Mouse (Mus musculus): ENCODE results near the gene Mt4.

The Mt4 gene

DNA sequence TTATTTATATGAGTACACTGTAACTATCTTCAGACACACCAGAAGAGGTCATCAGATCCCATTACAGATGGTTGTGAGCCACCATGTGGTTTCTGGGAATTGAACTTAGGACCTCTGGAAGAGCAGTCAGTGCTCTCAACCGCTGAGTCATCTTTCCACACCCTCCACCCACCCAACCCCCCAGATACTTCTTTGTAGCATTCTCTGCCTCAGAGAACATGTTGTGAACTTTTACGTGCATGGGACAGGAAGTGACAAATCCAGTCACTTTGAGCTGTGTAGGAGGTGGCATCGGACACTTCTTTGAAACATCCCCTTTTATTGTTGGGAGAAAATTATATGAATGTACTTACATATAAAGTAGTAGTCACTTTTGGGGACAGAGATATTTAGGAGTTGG lies 2.4 kb upstream of the Mt4 start:
- DNase-seq (ENCODE audit: low read depth, low spot score) = peak; percentile 59

DNA sequence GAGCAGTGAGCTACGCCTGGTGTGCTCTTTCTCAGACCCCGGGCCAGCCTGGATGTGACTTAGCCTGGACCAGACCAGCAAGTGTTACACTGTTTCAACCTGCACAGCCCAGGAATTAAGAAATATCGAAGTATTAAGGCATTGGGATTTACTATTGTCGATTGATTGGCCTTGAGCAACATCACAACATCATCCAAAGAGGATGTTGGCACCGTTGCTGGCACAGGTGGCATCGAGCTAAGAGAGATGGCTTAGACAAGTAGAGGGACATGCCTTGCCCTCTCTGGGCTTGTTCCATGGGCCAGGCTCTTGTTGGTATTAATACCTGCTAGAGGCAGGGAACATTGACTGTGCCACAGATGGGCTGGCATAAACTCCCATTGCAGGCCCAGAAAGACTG lies 1.4 kb upstream of the Mt4 start:
- DNase-seq (ENCODE audit: low read depth, low spot score) = no peak

DNA sequence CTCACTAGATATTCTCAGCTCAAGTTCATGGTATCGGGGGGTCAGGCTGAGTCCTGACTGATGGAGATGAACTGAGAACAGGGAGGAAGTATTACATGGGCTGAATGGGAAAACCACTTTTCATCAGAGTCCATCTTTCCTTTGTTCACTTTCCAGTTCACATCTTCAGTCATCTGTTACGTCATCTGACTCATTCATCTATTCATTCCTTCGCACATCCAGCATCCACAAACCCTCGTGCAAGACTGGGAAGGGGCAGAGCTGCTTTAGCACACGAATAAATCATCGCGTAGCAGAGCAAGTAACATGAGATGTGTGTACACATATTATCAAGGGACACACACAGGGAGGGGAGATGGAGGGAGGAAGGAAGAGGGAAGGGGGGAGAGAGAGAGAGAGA lies 805 bp upstream of the Mt4 start:
- no peak for DNase-seq (ENCODE audit: low read depth, low spot score)

DNA sequence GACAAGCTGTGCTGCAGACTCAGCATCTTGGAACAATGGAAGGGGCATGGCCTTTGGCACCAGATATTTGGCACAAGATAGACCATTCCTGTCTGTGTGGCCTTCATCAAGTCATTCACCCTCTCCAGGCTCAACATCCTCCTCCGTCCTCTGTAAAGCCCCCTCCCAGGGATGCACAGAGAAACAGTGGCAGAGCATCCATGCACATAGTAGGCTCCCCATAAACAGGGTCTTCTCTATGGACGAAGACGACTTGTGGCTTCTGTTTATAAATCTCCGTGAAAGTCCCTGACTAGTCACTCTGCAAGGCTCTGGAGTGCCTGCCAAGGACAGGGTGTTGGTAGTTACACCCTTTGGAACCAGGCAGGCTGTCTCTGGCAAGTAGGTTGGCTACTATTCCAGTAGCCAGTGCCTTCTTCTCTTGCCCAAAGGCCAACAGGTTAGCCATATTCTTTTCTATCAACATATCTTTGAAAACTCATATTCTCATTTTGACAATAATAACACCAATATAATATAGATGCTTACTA lies 3.3 kb downstream of the Mt4 start:
- DNase-seq (ENCODE audit: low read depth, low spot score) = no peak

DNA sequence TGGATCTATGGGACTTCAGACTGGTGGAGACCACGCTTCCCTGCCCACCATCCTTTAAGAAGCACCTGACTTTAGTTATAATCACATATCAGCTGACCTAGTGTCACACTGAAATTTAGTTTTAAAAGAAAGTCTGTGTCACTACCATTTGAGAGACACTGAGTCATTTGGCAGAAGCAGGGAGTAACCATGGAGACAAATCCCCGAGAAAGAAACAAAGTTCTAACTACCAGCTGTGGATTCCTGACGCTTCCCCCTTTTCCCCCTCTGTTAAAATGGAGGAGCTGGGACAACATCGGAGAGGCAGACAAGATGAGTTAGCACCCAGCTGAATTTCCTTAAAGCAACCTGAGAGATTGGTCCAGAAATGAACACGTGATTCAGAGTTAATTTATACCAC lies 11.2 kb downstream of the Mt4 start:
- no peak for DNase-seq (ENCODE audit: low read depth, low spot score)

DNA sequence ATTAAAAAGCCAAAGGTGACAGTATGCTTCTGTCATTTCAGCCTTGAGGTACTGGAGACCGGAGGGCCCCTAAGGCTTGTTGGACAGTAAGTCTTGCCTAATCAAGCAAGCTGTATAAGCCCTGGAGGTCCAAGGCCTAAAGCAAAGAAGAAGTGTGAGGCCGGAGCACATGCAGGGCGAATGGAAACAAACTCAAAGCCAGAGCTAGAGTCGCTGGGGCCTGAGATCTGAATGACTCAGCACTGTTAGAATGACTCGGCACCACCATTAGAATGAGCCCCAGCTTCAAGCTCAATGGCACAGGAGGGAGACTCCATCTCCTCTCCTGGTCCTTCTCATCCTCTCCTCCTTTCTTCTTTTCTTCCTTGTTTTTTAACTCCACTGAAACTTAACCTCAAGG lies 13.9 kb downstream of the Mt4 start:
- DNase-seq (ENCODE audit: low read depth, low spot score) = no peak

DNA sequence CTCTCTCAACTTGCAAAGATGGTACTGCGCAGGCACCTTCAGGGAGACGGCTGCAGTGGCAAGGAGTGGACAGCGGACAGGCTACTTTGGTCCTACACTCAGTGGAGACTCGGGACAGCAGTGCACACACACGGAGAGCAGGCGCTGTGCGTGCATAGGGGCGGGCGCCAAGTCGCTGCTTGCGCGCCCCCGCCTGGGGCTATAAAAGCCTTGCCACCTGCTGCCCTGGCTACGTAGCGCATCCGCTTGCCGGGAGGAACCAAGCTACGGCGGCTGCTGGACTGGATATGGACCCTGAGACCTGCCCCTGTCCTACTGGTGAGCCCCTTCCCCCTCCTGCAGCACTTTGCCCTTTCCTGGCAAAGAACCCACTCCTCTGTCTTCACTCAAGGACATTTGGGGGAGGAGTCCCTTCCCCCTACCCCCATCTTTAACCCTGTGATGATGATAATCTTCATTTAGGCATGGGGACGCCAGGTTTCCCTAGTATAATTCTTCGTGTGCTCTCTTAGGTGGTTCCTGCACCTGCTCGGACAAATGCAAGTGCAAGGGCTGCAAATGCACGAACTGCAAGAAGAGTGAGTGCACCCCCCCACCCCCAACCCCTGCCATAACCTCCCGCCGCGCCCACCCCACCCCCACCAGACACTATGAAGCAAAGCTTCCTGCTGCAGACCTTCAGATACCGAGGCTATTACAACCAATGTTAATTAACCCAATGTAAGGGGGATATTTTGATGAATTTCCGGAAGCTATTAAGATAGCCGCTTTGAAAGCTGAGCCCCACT lies 15.7 kb downstream of the Mt4 start, which contains the start of gene Mt3:
TSS of gene Mt3 (plus strand) at position 95 of the 788 bp plus-strand sequence.
- DNase-seq (ENCODE audit: low read depth, low spot score) = peak; percentile 57

DNA sequence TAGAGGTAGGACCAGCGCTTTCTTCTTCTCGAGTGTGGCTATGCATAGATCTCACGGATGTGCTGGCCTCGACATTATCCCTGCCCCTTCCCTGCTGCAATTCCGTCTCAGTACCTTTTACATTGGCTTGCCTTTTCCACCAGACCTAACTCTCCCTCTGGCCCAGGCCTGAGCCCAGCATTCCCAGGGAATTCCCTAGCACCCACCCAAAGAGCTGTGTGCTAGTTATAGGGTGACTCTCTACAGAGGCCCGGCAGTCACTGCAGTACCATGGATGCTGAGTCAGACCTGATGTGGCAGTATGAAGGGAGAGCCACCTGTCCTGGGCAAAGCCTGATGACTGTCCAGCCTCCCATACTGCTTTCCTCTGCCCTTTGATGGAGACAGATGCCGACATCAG lies 16.5 kb downstream of the Mt4 start:
- DNase-seq (ENCODE audit: low read depth, low spot score) = no peak

DNA sequence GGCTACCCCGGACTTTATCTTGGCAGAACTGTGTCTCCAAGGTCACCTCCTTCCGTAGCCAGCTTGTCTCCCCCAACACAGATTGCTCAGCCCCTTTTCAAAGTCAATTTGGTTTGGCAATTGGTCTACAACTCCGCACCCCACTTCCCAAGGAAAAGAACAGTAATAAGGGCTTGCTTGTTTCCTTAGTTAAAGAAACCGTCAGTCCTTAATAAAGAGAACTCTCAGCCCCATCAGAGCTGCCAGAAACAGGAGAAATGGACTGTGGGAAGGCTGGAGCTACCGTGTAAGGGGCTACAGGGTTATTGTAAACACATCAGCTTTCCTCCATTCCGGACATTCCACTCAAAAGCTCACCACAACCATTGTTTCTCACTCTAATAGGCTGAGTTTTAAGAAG lies 17.5 kb downstream of the Mt4 start:
- DNase-seq (ENCODE audit: low read depth, low spot score) = no peak

DNA sequence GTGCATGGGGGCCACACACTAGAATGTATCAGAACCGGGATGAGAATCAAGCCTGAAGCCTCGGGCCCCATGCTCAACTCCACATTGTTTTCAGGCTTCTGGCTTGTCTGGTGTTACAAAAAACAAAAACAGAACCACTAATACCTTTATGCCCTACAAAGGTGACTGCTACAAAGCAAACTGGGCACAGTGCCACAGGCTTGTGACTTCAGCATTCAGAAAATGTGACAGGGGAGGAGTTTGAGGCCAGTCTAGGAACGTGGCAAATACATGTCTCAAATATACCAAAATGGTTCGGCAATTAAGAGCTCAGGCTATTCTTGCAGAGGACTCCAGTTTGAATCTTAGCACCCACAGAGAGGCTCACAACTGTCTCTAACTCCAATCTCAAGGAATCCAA lies 19.1 kb downstream of the Mt4 start:
- DNase-seq (ENCODE audit: low read depth, low spot score) = no peak

DNA sequence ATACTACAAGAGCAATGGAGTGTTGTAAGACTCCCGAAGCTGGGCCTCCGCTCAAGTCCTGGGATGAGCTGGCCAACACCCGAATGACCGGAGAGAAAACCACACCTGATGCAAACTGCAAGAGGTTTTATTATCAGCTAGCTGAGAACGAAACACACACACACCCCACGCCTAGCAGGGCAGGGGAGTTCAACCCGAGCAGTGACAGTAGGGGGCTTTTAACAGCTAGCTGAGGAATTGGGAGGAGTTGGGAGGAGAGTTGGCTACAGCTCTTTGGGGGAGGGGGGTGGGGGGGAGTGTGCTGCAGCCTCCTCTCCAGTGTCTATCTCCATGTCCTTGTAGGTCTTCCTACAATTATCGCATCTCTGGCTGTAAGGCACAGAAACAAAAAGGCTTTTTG lies 28.8 kb downstream of the Mt4 start:
- peak; percentile 62 for DNase-seq (ENCODE audit: low read depth, low spot score)

DNA sequence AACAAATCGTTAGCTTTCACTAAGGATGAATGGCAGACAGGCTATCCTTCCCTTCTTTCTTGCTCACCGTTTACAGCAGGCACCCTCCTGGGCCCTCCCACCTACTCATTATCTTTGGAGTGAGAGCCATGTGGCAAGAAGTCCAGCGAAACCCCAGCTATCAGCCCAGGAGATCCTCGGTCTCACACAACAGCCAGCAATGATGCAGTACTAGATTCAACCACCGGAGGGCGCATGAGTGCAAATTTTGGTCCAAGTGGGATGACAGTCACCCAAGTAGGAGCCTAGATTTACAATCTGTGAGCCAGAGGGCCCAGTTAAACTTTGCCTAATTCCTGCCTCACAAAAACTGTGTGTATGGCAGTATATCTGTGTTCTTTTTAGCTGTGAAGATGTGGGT lies 30.2 kb downstream of the Mt4 start:
- peak; percentile 89 for DNase-seq (ENCODE audit: low read depth, low spot score)

DNA sequence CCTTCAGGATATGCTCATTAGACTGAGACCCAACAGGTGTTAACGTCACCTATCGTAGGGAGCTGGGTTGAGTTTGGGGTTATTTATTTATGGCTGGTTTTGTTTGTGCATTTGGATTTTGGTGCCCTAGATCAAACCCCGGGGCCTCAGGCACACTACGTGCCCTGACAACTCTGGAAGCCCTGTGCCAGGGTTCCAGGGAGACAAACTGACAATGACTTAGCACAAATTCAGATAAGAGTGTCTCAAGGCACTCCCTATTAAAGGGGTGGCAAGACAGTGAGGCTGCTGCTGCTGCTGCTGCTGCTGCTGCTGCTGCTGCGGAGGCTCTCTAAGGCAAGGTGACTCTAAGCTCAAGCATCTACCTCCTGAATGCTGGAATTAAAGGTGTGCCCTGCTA lies 32.5 kb downstream of the Mt4 start:
- no peak for DNase-seq (ENCODE audit: low read depth, low spot score)

DNA sequence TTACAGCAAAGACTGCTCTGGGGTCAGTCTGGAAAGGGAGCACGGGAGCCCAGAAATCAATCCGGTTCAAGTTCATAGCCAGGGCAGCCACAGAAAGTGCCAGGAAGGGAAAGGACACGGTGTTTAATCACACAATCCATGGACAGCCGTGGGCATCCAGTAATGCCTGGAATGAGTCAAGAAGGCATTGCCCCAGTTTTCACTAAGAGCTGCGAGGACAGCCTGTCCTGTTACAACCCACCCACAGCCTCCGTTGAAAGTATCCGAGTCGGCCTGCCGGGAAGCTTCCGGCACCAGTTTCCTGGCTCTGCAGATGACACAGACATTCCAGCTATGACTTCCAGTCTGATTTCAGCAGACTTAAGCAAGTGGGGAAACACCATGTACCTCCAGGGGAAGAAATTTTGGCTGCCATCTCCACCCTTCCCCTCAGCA lies 34.3 kb downstream of the Mt4 start:
- peak; percentile 52 for DNase-seq (ENCODE audit: low read depth, low spot score)

DNA sequence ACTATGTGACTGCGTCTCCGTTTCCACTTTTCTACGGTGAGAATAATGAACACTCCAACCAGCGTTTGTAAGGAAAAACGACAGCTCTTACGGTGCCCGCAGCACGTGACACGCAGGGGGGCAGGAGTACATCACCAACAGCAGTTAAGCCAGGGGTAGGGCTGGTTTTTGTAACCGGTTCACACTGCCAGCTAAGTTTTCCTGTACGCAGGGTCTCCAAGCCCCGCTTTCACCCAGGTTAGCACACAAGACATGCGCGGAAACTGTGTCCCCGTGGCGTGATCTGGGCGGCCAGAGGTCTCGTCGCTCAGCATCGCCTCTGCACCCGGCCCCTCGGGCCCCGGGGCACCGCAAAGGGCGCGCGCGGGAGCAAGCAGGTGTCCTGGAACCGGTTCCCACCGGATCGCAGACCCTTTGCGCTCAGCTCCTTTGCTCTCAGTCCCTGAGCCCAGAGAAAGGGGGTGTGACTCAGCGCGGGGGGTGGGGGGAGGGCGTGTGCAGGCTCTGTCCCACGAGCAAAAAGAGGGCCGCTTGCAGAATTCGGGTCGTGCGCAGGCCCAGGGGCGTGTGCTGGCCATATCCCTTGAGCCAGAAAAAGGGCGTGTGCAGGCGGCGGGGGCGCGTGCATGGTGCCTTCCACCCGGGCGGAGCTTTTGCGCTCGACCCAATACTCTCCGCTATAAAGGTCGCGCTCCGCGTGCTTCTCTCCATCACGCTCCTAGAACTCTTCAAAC lies 35.2 kb downstream of the Mt4 start, which contains the start of gene Mt2:
TSS of gene Mt2 (plus strand) at position 590 of the 734 bp plus-strand sequence.
- DNase-seq (ENCODE audit: low read depth, low spot score) = peak; percentile 94

DNA sequence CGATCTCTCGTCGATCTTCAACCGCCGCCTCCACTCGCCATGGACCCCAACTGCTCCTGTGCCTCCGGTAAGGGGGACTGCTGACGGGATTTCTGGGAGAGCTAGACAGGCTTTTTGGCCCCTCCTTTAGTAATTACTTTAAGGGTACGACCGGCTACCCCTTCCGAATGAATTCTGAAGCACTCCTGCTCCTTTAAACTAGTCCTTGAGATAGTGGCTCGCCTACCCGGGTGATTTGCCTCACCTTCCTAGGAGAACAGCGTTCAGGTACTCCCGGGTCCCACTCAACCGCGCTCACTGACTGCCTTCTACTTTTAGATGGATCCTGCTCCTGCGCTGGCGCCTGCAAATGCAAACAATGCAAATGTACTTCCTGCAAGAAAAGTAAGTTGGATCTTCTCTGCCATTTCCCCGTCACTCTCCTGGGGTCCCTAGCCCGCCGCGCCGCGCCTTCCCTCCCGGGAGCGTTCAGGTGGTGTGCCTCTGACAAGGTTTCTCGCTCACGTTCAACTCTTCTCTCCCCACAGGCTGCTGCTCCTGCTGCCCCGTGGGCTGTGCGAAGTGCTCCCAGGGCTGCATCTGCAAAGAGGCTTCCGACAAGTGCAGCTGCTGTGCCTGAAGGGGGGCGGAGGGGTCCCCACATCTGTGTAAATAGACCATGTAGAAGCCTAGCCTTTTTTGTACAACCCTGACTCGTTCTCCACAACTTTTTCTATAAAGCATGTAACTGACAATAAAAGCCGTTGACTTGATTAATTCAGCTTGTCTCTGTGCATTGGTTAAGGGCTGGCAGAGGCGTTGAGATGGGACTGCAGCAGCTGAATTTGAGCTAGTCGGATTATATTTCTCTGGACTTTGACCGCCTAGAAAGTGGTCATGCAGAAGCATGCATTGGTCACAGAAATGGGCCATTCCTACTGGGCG lies 36.1 kb downstream of the Mt4 start:
- peak; percentile 66 for DNase-seq (ENCODE audit: low read depth, low spot score)

DNA sequence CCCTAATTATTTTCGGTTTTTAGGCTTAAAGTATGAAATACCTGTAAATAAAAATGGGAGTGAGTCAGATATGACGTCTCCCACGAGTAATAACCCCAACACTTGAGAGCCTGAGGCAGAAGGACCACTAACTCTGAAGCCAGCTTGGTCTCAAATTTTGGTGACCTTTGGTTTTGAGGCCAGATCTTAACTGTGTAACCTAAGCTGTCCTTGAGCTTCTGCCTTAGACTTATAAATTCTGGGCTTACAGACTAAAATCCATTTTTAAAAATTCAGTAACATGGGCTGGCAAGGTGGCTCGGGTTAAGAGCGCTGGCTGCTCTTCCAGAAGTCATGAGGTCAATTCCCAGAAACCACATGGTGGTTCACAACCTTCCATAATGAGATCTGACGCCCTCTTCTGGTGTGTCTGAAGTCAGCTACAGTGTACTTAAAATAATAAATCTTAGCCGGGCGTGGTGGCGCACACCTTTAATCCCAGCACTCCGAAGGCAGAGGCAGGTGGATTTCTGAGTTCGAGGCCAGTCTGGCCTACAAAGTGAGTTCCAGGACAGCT lies 36.9 kb downstream of the Mt4 start:
- no peak for DNase-seq (ENCODE audit: low read depth, low spot score)

DNA sequence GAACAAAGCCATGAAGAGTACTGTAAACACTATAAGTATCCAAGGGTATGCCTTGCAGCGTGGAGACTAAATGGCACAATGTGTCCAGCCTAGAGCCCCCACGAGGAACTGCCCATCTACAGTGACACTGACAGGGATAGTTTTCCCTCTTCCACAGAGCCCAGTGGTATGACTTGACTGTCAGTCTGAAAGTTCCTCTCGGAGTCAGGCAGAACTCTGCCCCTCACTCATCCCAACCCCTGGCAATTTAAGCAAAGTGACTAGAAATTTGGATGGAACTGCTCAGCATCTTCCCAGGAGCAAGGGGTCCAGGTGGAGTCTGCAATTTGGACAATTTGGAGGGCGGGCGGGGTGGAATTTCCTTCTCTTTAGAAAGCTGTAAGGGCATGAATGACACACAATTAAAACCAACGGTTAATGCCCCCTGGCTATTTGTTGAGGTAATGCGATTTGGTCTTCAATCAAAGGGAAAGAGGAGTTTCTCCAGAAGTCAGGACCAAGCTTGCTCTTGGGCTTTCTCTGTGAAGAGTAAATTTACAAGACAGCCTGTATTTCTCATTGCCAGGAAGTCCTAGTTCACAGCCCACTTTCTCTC lies 37.7 kb downstream of the Mt4 start:
- peak; percentile 77 for DNase-seq (ENCODE audit: low read depth, low spot score)

DNA sequence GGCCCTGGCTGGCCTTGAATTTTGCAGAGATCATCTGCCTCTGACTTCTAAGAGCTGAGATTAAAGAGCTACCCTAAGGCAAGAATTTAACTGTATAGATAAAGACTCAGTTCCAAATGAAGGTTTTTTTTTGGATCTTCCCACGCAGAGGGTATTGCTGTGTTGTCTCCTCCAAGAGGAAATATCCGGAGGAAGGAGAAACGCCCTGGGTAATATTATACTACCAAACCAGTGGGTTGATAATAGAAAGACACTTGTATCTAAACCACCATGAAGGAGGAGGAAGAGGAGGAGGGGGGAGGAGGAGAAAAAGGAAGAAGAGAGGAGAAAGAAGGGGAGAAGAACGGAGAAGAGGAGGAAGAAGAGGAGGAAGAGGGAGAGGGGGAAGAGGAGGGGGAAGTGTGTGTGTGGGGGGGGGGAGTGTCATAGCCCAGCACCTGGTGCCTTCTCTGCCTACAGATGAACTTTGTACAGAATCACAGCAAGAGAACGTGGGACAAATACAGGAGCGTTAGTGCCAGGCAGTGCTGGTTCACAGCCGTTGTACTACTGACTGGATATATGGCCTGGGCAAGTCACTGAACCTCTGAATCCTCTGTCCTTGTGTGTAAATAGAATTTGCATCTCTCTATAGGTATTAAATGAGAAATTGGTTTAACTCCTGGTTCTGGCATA lies 40.9 kb downstream of the Mt4 start:
- DNase-seq (ENCODE audit: low read depth, low spot score) = no peak
